ENCODE assay signal across 9 mouse cellular contexts in genomic region chr8:70409019-70409418, GRCm38 (mm10). TPM values are rescaled to one million over a fixed set of nuclear protein-coding genes. Genes with fewer than 3 reads are reported as not detected.
DNase-seq lines count a peak whose midpoint lies in the region; ATAC-seq and TF ChIP-seq lines count a peak whose summit lies in the region.
"Had no signal": no experiment of that assay in that cellular context is flagged by ENCODE, and none has a peak within 500 bp of the region (broad histone marks: within the 10 kb centered on the region; RNA-seq: fewer than 3 reads in every experiment).

No protein-coding gene starts in this region.

- no peak overlapping the region for H3K4me2 ChIP-seq in heart, embryonic 12.5 days
- H3K4me2 ChIP-seq in midbrain, embryonic 11.5 days: no peak overlapping the region
- H3K4me2 ChIP-seq in stomach, postnatal 0 days (replicated peaks; ENCODE audit: low read depth): peak overlapping the region; percentile 15

- no peak for TF ChIP-seq CTCF in stomach, postnatal 0 days (IDR thresholded peaks at IDR 0.05; ENCODE audit: low read depth)

- H3K27ac ChIP-seq in heart, embryonic 12.5 days (ENCODE audit: poor library complexity, severe bottlenecking): no peak overlapping the region
- H3K27ac ChIP-seq in midbrain, embryonic 11.5 days (ENCODE audit: low read depth, low read length): peak overlapping the region; percentile 54
- peak overlapping the region; percentile 80 for H3K27ac ChIP-seq in stomach, postnatal 0 days (replicated peaks)

- intact Hi-C loops in left cerebral cortex, postnatal 10 days (cut with DNase I): no loop called here

- H3K36me3 ChIP-seq in heart, embryonic 12.5 days: peaks cover 9% of the 10 kb centered on the region; the same call in 1 of the 2 replicates
- H3K36me3 ChIP-seq in midbrain, embryonic 11.5 days (ENCODE audit: control insufficient read depth, insufficient read depth, low read length): no peaks in the 10 kb centered on the region
- no peaks in the 10 kb centered on the region for H3K36me3 ChIP-seq in stomach, postnatal 0 days (ENCODE audit: control insufficient read depth, insufficient read depth, low read length)

- H3K4me1 ChIP-seq in heart, embryonic 12.5 days (replicated peaks): peaks cover 49% of the 10 kb centered on the region
- peaks cover 10% of the 10 kb centered on the region for H3K4me1 ChIP-seq in midbrain, embryonic 11.5 days (ENCODE audit: control insufficient read depth, insufficient read depth, low read length)
- H3K4me1 ChIP-seq in stomach, postnatal 0 days (replicated peaks; ENCODE audit: control insufficient read depth, insufficient read depth): peaks cover 22% of the 10 kb centered on the region

- ATAC-seq in heart, embryonic 12.5 days (ENCODE audit: insufficient number of reproducible peaks, low FRiP score): no peak
- ATAC-seq in midbrain, embryonic 11.5 days (ENCODE audit: low FRiP score): no peak
- no peak for ATAC-seq in stomach, postnatal 0 days (ENCODE audit: low FRiP score, low TSS enrichment)
- ATAC-seq: liver, postnatal 0 days had no signal

- no peak overlapping the region for H3K4me3 ChIP-seq in heart, embryonic 12.5 days
- H3K4me3 ChIP-seq in midbrain, embryonic 11.5 days (ENCODE audit: low read depth, low read length): no peak overlapping the region
- no peak overlapping the region for H3K4me3 ChIP-seq in stomach, postnatal 0 days (ENCODE audit: low read depth, low read length)

- 86% methylated on average over 10 of the region's 10 CpGs for WGBS in heart, embryonic 12.5 days
- WGBS in midbrain, embryonic 11.5 days: 74% methylated on average over 10 of the region's 10 CpGs
- WGBS in stomach, postnatal 0 days: 73% methylated on average over 10 of the region's 10 CpGs

- H3K9me3 ChIP-seq in heart, embryonic 12.5 days (replicated peaks): no peaks in the 10 kb centered on the region
- no peaks in the 10 kb centered on the region for H3K9me3 ChIP-seq in midbrain, embryonic 11.5 days (ENCODE audit: control insufficient read depth, low read length)
- no peaks in the 10 kb centered on the region for H3K9me3 ChIP-seq in stomach, postnatal 0 days (ENCODE audit: control insufficient read depth, low read length)

- H3K9ac ChIP-seq in heart, embryonic 12.5 days: peak overlapping the region; percentile 52
- peak overlapping the region; percentile 4; the same call in 1 of the 2 replicates for H3K9ac ChIP-seq in midbrain, embryonic 11.5 days (ENCODE audit: low read length)
- H3K9ac ChIP-seq in stomach, postnatal 0 days (ENCODE audit: low read length): no peak overlapping the region; the same call in 1 of the 2 replicates
- H3K9ac ChIP-seq: liver, postnatal 0 days had no signal

- no peak for TF ChIP-seq EP300 in stomach, postnatal 0 days (optimal IDR thresholded peaks at IDR 0.05)

- no peaks in the 10 kb centered on the region for H3K27me3 ChIP-seq in heart, embryonic 12.5 days (replicated peaks)
- no peaks in the 10 kb centered on the region for H3K27me3 ChIP-seq in midbrain, embryonic 11.5 days (ENCODE audit: control insufficient read depth, insufficient read depth, low read length)
- no peaks in the 10 kb centered on the region for H3K27me3 ChIP-seq in stomach, postnatal 0 days (ENCODE audit: control insufficient read depth, insufficient read depth, low read length)

- DNase-seq in heart, adult 9 months (ENCODE audit: low spot score in 2 of 2): no peak
- peak; percentile 30 for DNase-seq in urinary bladder, postnatal 14 days (ENCODE audit: low spot score)
- no peak for DNase-seq in urinary bladder, postnatal 25 days (ENCODE audit: low spot score)
- no peak for DNase-seq in midbrain, embryonic 11.5 days (ENCODE audit: low spot score, missing footprints)
- DNase-seq in stomach, postnatal 0 days (ENCODE audit: low spot score): peak; percentile 57
- DNase-seq in left cerebral cortex, postnatal 10 days (ENCODE audit: extremely low spot score in 1 of 2, low spot score in 2 of 2): no peak
- DNase-seq in adrenal gland, postnatal 14 days: no peak
- DNase-seq: liver, postnatal 0 days had no signal

RNA-seq across cellular contexts. Expression of gene Crtc1, which starts 30.4 kb away (rescaled TPM):
- 14.9 and 15.0 TPM in 2 replicates for polyA plus RNA-seq in heart, embryonic 12.5 days (2016; fragmentation: Nextera tagmentation; extraction: Ambion mirVana)
- polyA plus RNA-seq in midbrain, embryonic 11.5 days (2014; fragmentation: Nextera tagmentation; extraction: Ambion mirVana): 11.8 and 12.9 TPM in 2 replicates
- 8.0 and 8.4 TPM in 2 replicates for polyA plus RNA-seq in stomach, postnatal 0 days (2015; fragmentation: Nextera tagmentation; extraction: Ambion mirVana)
- total RNA-seq in left cerebral cortex, postnatal 10 days (2021): 100 to 1,000 TPM in 1 of 2 experiments, 10 to 100 TPM in 1; 98.8 to 105 TPM
- total RNA-seq in adrenal gland, postnatal 14 days (2021): 19.4 and 20.6 TPM in 2 replicates

RNA-seq across cellular contexts. Expression of gene Comp, which starts 35.7 kb away (rescaled TPM):
- 2.7 and 3.6 TPM in 2 replicates for polyA plus RNA-seq in heart, embryonic 12.5 days (2016; fragmentation: Nextera tagmentation; extraction: Ambion mirVana)
- polyA plus RNA-seq in midbrain, embryonic 11.5 days (2014; fragmentation: Nextera tagmentation; extraction: Ambion mirVana): 0.21 TPM in 1 of 2 replicates, not detected in the other
- polyA plus RNA-seq in stomach, postnatal 0 days (2015; fragmentation: Nextera tagmentation; extraction: Ambion mirVana): 0.15 and 0.42 TPM in 2 replicates
- under 1 TPM in 1 of 2 experiments, not detected in 1; 0.14 TPM for total RNA-seq in left cerebral cortex, postnatal 10 days (2021)
- 1.4 TPM in 1 of 2 replicates, not detected in the other for total RNA-seq in adrenal gland, postnatal 14 days (2021)

RNA-seq across cellular contexts. Expression of gene Upf1, which starts 55.9 kb away (rescaled TPM):
- 24.5 and 25.5 TPM in 2 replicates for polyA plus RNA-seq in heart, embryonic 12.5 days (2016; fragmentation: Nextera tagmentation; extraction: Ambion mirVana)
- polyA plus RNA-seq in midbrain, embryonic 11.5 days (2014; fragmentation: Nextera tagmentation; extraction: Ambion mirVana): 19.6 and 19.8 TPM in 2 replicates
- polyA plus RNA-seq in stomach, postnatal 0 days (2015; fragmentation: Nextera tagmentation; extraction: Ambion mirVana): 9.5 and 9.6 TPM in 2 replicates
- 10 to 100 TPM; 46.9 to 48.1 TPM for total RNA-seq in left cerebral cortex, postnatal 10 days (2021)
- total RNA-seq in adrenal gland, postnatal 14 days (2021): 64.0 and 64.4 TPM in 2 replicates

Comparison
In these comparisons a context has a peak if more than half of its experiments do, and no peak if none do; other contexts are left out.
1. DNase-seq: peak in urinary bladder, postnatal 14 days (single experiment) and stomach, postnatal 0 days (single experiment); none in heart, adult 9 months (0 of 2), urinary bladder, postnatal 25 days (single experiment), midbrain, embryonic 11.5 days (single experiment), left cerebral cortex, postnatal 10 days (0 of 2) and adrenal gland, postnatal 14 days (single experiment).